Mouse (Mus musculus): ENCODE measurements around the gene Sh2d3c. TPM values are rescaled to one million over a fixed set of nuclear protein-coding genes. Genes with fewer than 3 reads are reported as not detected.

The Sh2d3c gene
- 10 to 100 TPM; 12.4 to 23.9 (median 18.0) TPM for total RNA-seq (2022)

- no peak for DNase-seq
Measured at GRCm38 (mm10) chr2:32720681-32721229, at the start of gene Sh2d3c. TSS of gene Sh2d3c (plus strand) at chr2:32721055.

GRCm38 (mm10) chr2:32671147-32671546 lies 49.7 kb upstream of the Sh2d3c start:
- no peak for DNase-seq

GRCm38 (mm10) chr2:32671907-32672595 lies 48.8 kb upstream of the Sh2d3c start:
- no peak for DNase-seq

GRCm38 (mm10) chr2:32673176-32673917 lies 47.5 kb upstream of the Sh2d3c start:
- DNase-seq: no peak

GRCm38 (mm10) chr2:32676821-32677220 lies 44.0 kb upstream of the Sh2d3c start:
- no peak for DNase-seq

- DNase-seq: no peak
Measured at GRCm38 (mm10) chr2:32677683-32678082, 43.2 kb upstream of the Sh2d3c start.

- DNase-seq: peak; percentile 73
Measured at GRCm38 (mm10) chr2:32680051-32680451, 40.8 kb upstream of the Sh2d3c start.

GRCm38 (mm10) chr2:32680961-32681650 lies 39.7 kb upstream of the Sh2d3c start:
- DNase-seq: no peak

GRCm38 (mm10) chr2:32681754-32682153 lies 39.1 kb upstream of the Sh2d3c start:
- no peak for DNase-seq

GRCm38 (mm10) chr2:32682721-32683417 lies 38.0 kb upstream of the Sh2d3c start:
- DNase-seq: no peak

- no peak for DNase-seq
Measured at GRCm38 (mm10) chr2:32683701-32684100, 37.2 kb upstream of the Sh2d3c start.

GRCm38 (mm10) chr2:32684681-32685428 lies 36.0 kb upstream of the Sh2d3c start:
- no peak for DNase-seq

GRCm38 (mm10) chr2:32685807-32686206 lies 35.0 kb upstream of the Sh2d3c start:
- peak; percentile 75 for DNase-seq

- no peak for DNase-seq
Measured at GRCm38 (mm10) chr2:32686640-32687039, 34.2 kb upstream of the Sh2d3c start.

GRCm38 (mm10) chr2:32687562-32687961 lies 33.3 kb upstream of the Sh2d3c start:
- DNase-seq: no peak

- DNase-seq: peak; percentile 79
Measured at GRCm38 (mm10) chr2:32689420-32689819, 31.4 kb upstream of the Sh2d3c start.

GRCm38 (mm10) chr2:32691041-32691440 lies 29.8 kb upstream of the Sh2d3c start:
- no peak for DNase-seq

- DNase-seq: no peak
Measured at GRCm38 (mm10) chr2:32692496-32692895, 28.4 kb upstream of the Sh2d3c start.

GRCm38 (mm10) chr2:32693282-32693681 lies 27.6 kb upstream of the Sh2d3c start:
- no peak for DNase-seq

GRCm38 (mm10) chr2:32693823-32694411 lies 26.9 kb upstream of the Sh2d3c start:
- DNase-seq: peak; percentile 95

GRCm38 (mm10) chr2:32694691-32695090 lies 26.2 kb upstream of the Sh2d3c start:
- no peak for DNase-seq

All from adrenal gland, adult 8-10 months (tissue).